ENCODE assay signal across 9 mouse cellular contexts in genomic region chr2:151702146-151702850, GRCm38 (mm10). TPM values are rescaled to one million over a fixed set of nuclear protein-coding genes. Genes with fewer than 3 reads are reported as not detected.
A peak's percentile ranks its signal among the peaks of the same experiment; 100 is the strongest.
DNase-seq lines count a peak whose midpoint lies in the region; ATAC-seq and TF ChIP-seq lines count a peak whose summit lies in the region.
"Had no signal": no experiment of that assay in that cellular context is flagged by ENCODE, and none has a peak within 500 bp of the region (broad histone marks: within the 10 kb centered on the region; RNA-seq: fewer than 3 reads in every experiment).

No protein-coding gene starts in this region.

- TF ChIP-seq POLR2A in cortical plate, adult 2 months (IDR thresholded peaks at IDR 0.05; ENCODE audit: extremely low read depth, insufficient read depth, low read length): no peak
- no peak for TF ChIP-seq POLR2A in heart, adult 2 months (IDR thresholded peaks at IDR 0.05; ENCODE audit: insufficient read depth, low read depth, low read length)
- TF ChIP-seq POLR2A in kidney, adult 2 months (IDR thresholded peaks at IDR 0.05; ENCODE audit: low read depth, low read length): no peak

- no peak for TF ChIP-seq CTCF in cortical plate, adult 2 months (IDR thresholded peaks at IDR 0.05; ENCODE audit: extremely low read depth, insufficient read depth, low read length)
- peak; percentile 49 for TF ChIP-seq CTCF in heart, adult 2 months (IDR thresholded peaks at IDR 0.05)
- TF ChIP-seq CTCF in kidney, adult 2 months (conservative IDR thresholded peaks at IDR 0.05; ENCODE audit: insufficient read depth, insufficient read length, low read depth, low read length): no peak

- intact Hi-C loops in heart, adult 2 months (cut with DNase I): no loop called here

- no peak overlapping the region for H3K27ac ChIP-seq in cortical plate, adult 2 months (ENCODE audit: insufficient read depth, low read length)
- H3K27ac ChIP-seq in heart, adult 2 months: no peak overlapping the region; the same call in none of the 2 replicates
- H3K27ac ChIP-seq in kidney, adult 2 months (ENCODE audit: insufficient read depth, low read depth, low read length): no peak overlapping the region
- no peak overlapping the region for H3K27ac ChIP-seq in liver, embryonic 11.5 days (ENCODE audit: low read depth, low read length)
- H3K27ac ChIP-seq in neural tube, embryonic 11.5 days (ENCODE audit: low read depth, low read length): no peak overlapping the region

- 1% methylated on average over 64 of the region's 97 CpGs for WGBS in heart, adult 2 months
- under 1% methylated on average over 96 of the region's 97 CpGs for WGBS in kidney, adult 2 months
- WGBS in liver, embryonic 11.5 days: under 1% methylated on average over 86 of the region's 97 CpGs
- under 1% methylated on average over 65 of the region's 97 CpGs for WGBS in neural tube, embryonic 11.5 days

- H3K4me2 ChIP-seq in liver, embryonic 11.5 days: peak overlapping the region; percentile 81
- H3K4me2 ChIP-seq in neural tube, embryonic 11.5 days (ENCODE audit: low read depth): peak overlapping the region; percentile 99

- peak overlapping the region; percentile 77 for H3K9ac ChIP-seq in heart, adult 2 months (ENCODE audit: low read depth, low read length)
- H3K9ac ChIP-seq in liver, embryonic 11.5 days (ENCODE audit: low read depth, low read length): peak overlapping the region; percentile 34; the same call in 1 of the 2 replicates
- H3K9ac ChIP-seq in neural tube, embryonic 11.5 days (ENCODE audit: low read length): peak overlapping the region; percentile 84

- no peaks in the 10 kb centered on the region; the same call in 1 of the 2 replicates for H3K9me3 ChIP-seq in megakaryocyte, embryonic 14.5 days
- no peaks in the 10 kb centered on the region for H3K9me3 ChIP-seq in liver, embryonic 11.5 days (ENCODE audit: control insufficient read depth, low read length)
- no peaks in the 10 kb centered on the region for H3K9me3 ChIP-seq in neural tube, embryonic 11.5 days (ENCODE audit: control insufficient read depth, low read length)

- H3K4me1 ChIP-seq in megakaryocyte, embryonic 14.5 days: peaks cover 16% of the 10 kb centered on the region
- H3K4me1 ChIP-seq in cortical plate, adult 2 months (ENCODE audit: control insufficient read depth, insufficient read depth, low read length): no peaks in the 10 kb centered on the region
- peaks cover 2% of the 10 kb centered on the region for H3K4me1 ChIP-seq in heart, adult 2 months (ENCODE audit: control insufficient read depth, insufficient read depth, low read length)
- no peaks in the 10 kb centered on the region for H3K4me1 ChIP-seq in kidney, adult 2 months (ENCODE audit: control insufficient read depth, insufficient read depth, low read length)
- H3K4me1 ChIP-seq in liver, embryonic 11.5 days (replicated peaks; ENCODE audit: control insufficient read depth, insufficient read depth, low read length): no peaks in the 10 kb centered on the region; the same call in 1 of the 2 replicates
- no peaks in the 10 kb centered on the region for H3K4me1 ChIP-seq in neural tube, embryonic 11.5 days (ENCODE audit: control insufficient read depth, insufficient read depth, low read length)

- no peak for TF ChIP-seq EP300 in heart, adult 2 months (IDR thresholded peaks at IDR 0.05; ENCODE audit: insufficient read depth, low read depth, low read length)

- no peaks in the 10 kb centered on the region for H3K79me2 ChIP-seq in heart, adult 2 months (replicated peaks; ENCODE audit: control insufficient read depth, insufficient read depth, low read length)

- DNase-seq in heart, adult 2 months: peak; percentile 54 to 63
- DNase-seq in kidney, adult 2 months: peak; percentile 36
- peak; percentile 48 for DNase-seq in liver, embryonic 11.5 days (ENCODE audit: low spot score)
- DNase-seq in neural tube, embryonic 11.5 days (ENCODE audit: low spot score): peak; percentile 78
- peak; percentile 14 for DNase-seq in urinary bladder, postnatal 25 days (ENCODE audit: low spot score)

- peak overlapping the region; percentile 88 for H3K4me3 ChIP-seq in megakaryocyte, embryonic 14.5 days (replicated peaks)
- H3K4me3 ChIP-seq in cortical plate, adult 2 months (ENCODE audit: insufficient read depth, low read length): peak overlapping the region; percentile 82
- H3K4me3 ChIP-seq in heart, adult 2 months: peak overlapping the region; percentile 61
- H3K4me3 ChIP-seq in kidney, adult 2 months (ENCODE audit: insufficient read depth, low read depth, low read length): peak overlapping the region; percentile 29
- H3K4me3 ChIP-seq in liver, embryonic 11.5 days (ENCODE audit: low read depth, low read length): peak overlapping the region; percentile 61
- H3K4me3 ChIP-seq in neural tube, embryonic 11.5 days (ENCODE audit: low read depth, low read length): peak overlapping the region; percentile 65

- H3K36me3 ChIP-seq in megakaryocyte, embryonic 14.5 days (replicated peaks; ENCODE audit: low read length): no peaks in the 10 kb centered on the region
- H3K36me3 ChIP-seq in heart, adult 2 months (ENCODE audit: control insufficient read depth, insufficient read depth, low read length): no peaks in the 10 kb centered on the region
- no peaks in the 10 kb centered on the region for H3K36me3 ChIP-seq in kidney, adult 2 months (ENCODE audit: control insufficient read depth, insufficient read depth, low read length)
- H3K36me3 ChIP-seq in liver, embryonic 11.5 days (ENCODE audit: control insufficient read depth, insufficient read depth, low read length): no peaks in the 10 kb centered on the region
- no peaks in the 10 kb centered on the region for H3K36me3 ChIP-seq in neural tube, embryonic 11.5 days (ENCODE audit: control insufficient read depth, insufficient read depth, low read length)
- H3K36me3 ChIP-seq: G1E had no signal

- peaks cover 81% of the 10 kb centered on the region for H3K27me3 ChIP-seq in megakaryocyte, embryonic 14.5 days (replicated peaks)
- H3K27me3 ChIP-seq in heart, adult 2 months (ENCODE audit: control insufficient read depth, insufficient read depth, low read length): no peaks in the 10 kb centered on the region; the same call in 1 of the 2 replicates
- no peaks in the 10 kb centered on the region; the same call in 1 of the 2 replicates for H3K27me3 ChIP-seq in kidney, adult 2 months (replicated peaks; ENCODE audit: control insufficient read depth, insufficient read depth, low read length)
- H3K27me3 ChIP-seq in liver, embryonic 11.5 days (replicated peaks; ENCODE audit: control insufficient read depth, insufficient read depth, low read length): peaks cover 53% of the 10 kb centered on the region
- H3K27me3 ChIP-seq in neural tube, embryonic 11.5 days (ENCODE audit: control insufficient read depth, insufficient read depth, low read length): peaks cover 10% of the 10 kb centered on the region

- ATAC-seq in megakaryocyte, adult 5-6 weeks (ENCODE audit: poor library complexity, severe bottlenecking): no peak
- peak; percentile 65 for ATAC-seq in liver, embryonic 11.5 days (replicated peaks; ENCODE audit: low FRiP score)
- peak; percentile 90 for ATAC-seq in neural tube, embryonic 11.5 days (ENCODE audit: insufficient read depth, low FRiP score, low TSS enrichment)

RNA-seq across cellular contexts. Expression of gene Tmem74b, which starts 0.5 kb away (rescaled TPM):
- polyA plus RNA-seq in megakaryocyte, embryonic 14.5 days (2012; ENCODE audit: insufficient read depth, low replicate concordance): 0.08 TPM in 1 of 2 replicates, not detected in the other
- total RNA-seq in megakaryocyte, adult 5-6 weeks (2015): not detected in 2 replicates
- total RNA-seq in megakaryocyte, adult 5-6 weeks (2017): not detected in 2 replicates
- 9.4 and 10.5 TPM in 2 replicates for polyA plus RNA-seq in cortical plate, adult 2 months (2012; rRNA removed)
- total RNA-seq in heart, adult 2 months (2021): 1 to 10 TPM; 4.6 to 5.8 TPM
- 4.4 and 4.5 TPM in 2 replicates for polyA plus RNA-seq in heart, adult 2 months (2012; rRNA removed)
- 0.35 and 0.45 TPM in 2 replicates for polyA plus RNA-seq in kidney, adult 2 months (2012; rRNA removed)
- 0.32 and 0.62 TPM in 2 replicates for polyA plus RNA-seq in liver, embryonic 11.5 days (2014; fragmentation: Nextera tagmentation; extraction: Ambion mirVana)
- polyA plus RNA-seq in neural tube, embryonic 11.5 days (2014; fragmentation: Nextera tagmentation; extraction: Ambion mirVana): 6.5 and 8.2 TPM in 2 replicates
- total RNA-seq: G1E had no signal
- polyA plus RNA-seq: G1E had no signal

RNA-seq across cellular contexts. Expression of gene Rad21l, which starts 34.0 kb away (rescaled TPM):
- polyA plus RNA-seq in megakaryocyte, embryonic 14.5 days (2012; ENCODE audit: insufficient read depth, low replicate concordance): not detected in 2 replicates
- not detected in 2 replicates for total RNA-seq in megakaryocyte, adult 5-6 weeks (2015)
- not detected in 2 replicates for total RNA-seq in megakaryocyte, adult 5-6 weeks (2017)
- polyA plus RNA-seq in cortical plate, adult 2 months (2012; rRNA removed): 0.31 and 0.34 TPM in 2 replicates
- not detected for total RNA-seq in heart, adult 2 months (2021)
- polyA plus RNA-seq in heart, adult 2 months (2012; rRNA removed): not detected in 2 replicates
- not detected in 2 replicates for polyA plus RNA-seq in kidney, adult 2 months (2012; rRNA removed)
- polyA plus RNA-seq in liver, embryonic 11.5 days (2014; fragmentation: Nextera tagmentation; extraction: Ambion mirVana): not detected in 2 replicates
- 0.19 TPM in 2 replicates for polyA plus RNA-seq in neural tube, embryonic 11.5 days (2014; fragmentation: Nextera tagmentation; extraction: Ambion mirVana)
- total RNA-seq: G1E had no signal
- polyA plus RNA-seq: G1E had no signal

RNA-seq across cellular contexts. Expression of gene Psmf1, which starts 41.7 kb away (rescaled TPM):
- 41.0 and 47.6 TPM in 2 replicates for polyA plus RNA-seq in megakaryocyte, embryonic 14.5 days (2012; ENCODE audit: insufficient read depth, low replicate concordance)
- total RNA-seq in megakaryocyte, adult 5-6 weeks (2015): 18.0 and 19.0 TPM in 2 replicates
- 10.1 and 10.8 TPM in 2 replicates for total RNA-seq in megakaryocyte, adult 5-6 weeks (2017)
- polyA plus RNA-seq in cortical plate, adult 2 months (2012; rRNA removed): 46.9 and 48.1 TPM in 2 replicates
- 10 to 100 TPM; 21.8 to 25.9 TPM for total RNA-seq in heart, adult 2 months (2021)
- polyA plus RNA-seq in heart, adult 2 months (2012; rRNA removed): 29.6 and 30.6 TPM in 2 replicates
- polyA plus RNA-seq in kidney, adult 2 months (2012; rRNA removed): 43.3 and 47.1 TPM in 2 replicates
- polyA plus RNA-seq in liver, embryonic 11.5 days (2014; fragmentation: Nextera tagmentation; extraction: Ambion mirVana): 61.4 and 63.8 TPM in 2 replicates
- 45.6 and 52.6 TPM in 2 replicates for polyA plus RNA-seq in neural tube, embryonic 11.5 days (2014; fragmentation: Nextera tagmentation; extraction: Ambion mirVana)

Comparison
In these comparisons a context has a peak if more than half of its experiments do, and no peak if none do; other contexts are left out.
1. H3K4me3 ChIP-seq: peak in every context shown above with its lines; median percentile 88 in megakaryocyte, embryonic 14.5 days; 82 in cortical plate, adult 2 months; 65 in neural tube, embryonic 11.5 days; 61 in heart, adult 2 months; 61 in liver, embryonic 11.5 days; 29 in kidney, adult 2 months.
2. DNase-seq: peak in every context shown above with its lines; median percentile 78 in neural tube, embryonic 11.5 days; 58 in heart, adult 2 months; 48 in liver, embryonic 11.5 days; 36 in kidney, adult 2 months; 14 in urinary bladder, postnatal 25 days.
3. H3K9ac ChIP-seq: peak in every context shown above with its lines; median percentile 84 in neural tube, embryonic 11.5 days; 77 in heart, adult 2 months; 34 in liver, embryonic 11.5 days.